Mouse (Mus musculus) kidney, adult 2 months (tissue): ENCODE measurements around the gene Intu.

Source experiments
- CTCF ChIP-seq: fragments of 200-500 bp; conservative IDR thresholded peaks from 2 replicates; pipeline ENCODE4 v1.5.1; 2011; ENCODE audit warnings: low read depth, mild to moderate bottlenecking, control low read depth, low read length, moderate library complexity, mixed read lengths; ENCODE audit not compliant: insufficient read depth, insufficient read length
- POLR2A ChIP-seq: fragments of 200-500 bp; IDR thresholded peaks from one replicate; pipeline ENCODE4 v1.6.1; 2011; ENCODE audit warnings: low read depth, low read length, control low read depth

- no peak for TF ChIP-seq POLR2A
- no peak for TF ChIP-seq CTCF
These were observed 214.0 kb downstream of the Intu start for GRCm38 (mm10) chr3:40744836-40745660.
